Mouse (Mus musculus): ENCODE measurements around the gene Cblc. TPM values are rescaled to one million over a fixed set of nuclear protein-coding genes. Genes with fewer than 3 reads are reported as not detected.
"Not testable (repeated sequence)": the region's sequence is repeated elsewhere in the genome, so short reads cannot be mapped to it uniquely, and the experiment has no call there.

Gene Cblc
- polyA plus RNA-seq, 1 experiment from 2014 or later = not detected

- H3K9me3 ChIP-seq (ENCODE audit: control insufficient read depth, low read length); H3K4me3 ChIP-seq (replicated peaks; ENCODE audit: low read length); H3K36me3 ChIP-seq (replicated peaks; ENCODE audit: control insufficient read depth, insufficient read depth); H3K9ac ChIP-seq; H3K4me2 ChIP-seq (replicated peaks); H3K27ac ChIP-seq; DNase-seq (ENCODE audit: low spot score); H3K4me1 ChIP-seq (replicated peaks; ENCODE audit: control insufficient read depth, insufficient read depth, low read length); ATAC-seq (ENCODE audit: low FRiP score): not testable (repeated sequence)
- H3K27me3 ChIP-seq (ENCODE audit: control insufficient read depth, insufficient read depth, low read length) = peaks cover 14% of the 10 kb centered on the region
- 87% methylated on average over 2 of the region's 2 CpGs for WGBS
Measured at GRCm38 (mm10) chr7:19791504-19791903, 5.1 kb downstream of the Cblc start.

DNA sequence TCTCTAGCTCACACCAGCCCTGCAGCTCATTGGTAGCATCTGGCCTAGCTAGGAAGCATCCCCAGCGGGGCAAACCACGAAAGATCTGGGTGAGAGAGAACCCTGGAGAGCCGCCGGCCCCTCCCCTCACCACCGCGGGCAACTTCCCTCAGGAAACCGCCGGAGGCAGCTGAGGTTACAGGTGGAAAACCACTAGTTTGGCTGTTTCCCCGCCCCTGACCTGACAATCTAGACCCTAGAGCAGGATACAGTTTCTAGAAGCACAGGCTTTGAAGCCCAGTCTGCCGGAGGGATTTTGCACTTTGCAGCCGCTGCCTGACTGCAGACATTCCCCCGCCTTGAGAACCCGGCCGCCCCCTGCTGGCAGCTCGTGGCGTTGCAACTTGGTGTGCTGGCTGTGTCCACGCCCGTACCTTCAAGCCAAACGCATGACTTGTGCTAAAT lies 6.7 kb downstream of the Cblc start:
- H3K27me3 ChIP-seq (ENCODE audit: control insufficient read depth, insufficient read depth, low read length) = no peaks in the 10 kb centered on the region
- H3K4me1 ChIP-seq (replicated peaks; ENCODE audit: control insufficient read depth, insufficient read depth, low read length) = no peaks in the 10 kb centered on the region
- peak overlapping the region; percentile 57 for H3K4me2 ChIP-seq (replicated peaks)
- peak overlapping the region; percentile 46; the same call in 1 of the 2 replicates for H3K9ac ChIP-seq
- no peaks in the 10 kb centered on the region for H3K36me3 ChIP-seq (replicated peaks; ENCODE audit: control insufficient read depth, insufficient read depth)
- under 1% methylated on average over 19 of the region's 19 CpGs for WGBS
- H3K27ac ChIP-seq = no peak overlapping the region
- H3K9me3 ChIP-seq (ENCODE audit: control insufficient read depth, low read length) = no peaks in the 10 kb centered on the region
- DNase-seq (ENCODE audit: low spot score) = peak; percentile 91
- peak; percentile 47; the same call in 1 of the 2 replicates for ATAC-seq (ENCODE audit: low FRiP score)
- H3K4me3 ChIP-seq (replicated peaks; ENCODE audit: low read length) = peak overlapping the region; percentile 24

- no peak overlapping the region for H3K4me3 ChIP-seq (replicated peaks; ENCODE audit: low read length)
- no peak for DNase-seq (ENCODE audit: low spot score)
- no peak overlapping the region for H3K9ac ChIP-seq
Measured at GRCm38 (mm10) chr7:19785874-19786458, 10.6 kb downstream of the Cblc start.

GRCm38 (mm10) chr7:19784764-19785535 lies 11.7 kb downstream of the Cblc start:
- no peak overlapping the region for H3K9ac ChIP-seq
- H3K27me3 ChIP-seq (ENCODE audit: control insufficient read depth, insufficient read depth, low read length) = no peaks in the 10 kb centered on the region
- no peaks in the 10 kb centered on the region for H3K4me1 ChIP-seq (replicated peaks; ENCODE audit: control insufficient read depth, insufficient read depth, low read length)
- H3K27ac ChIP-seq = no peak overlapping the region
- H3K9me3 ChIP-seq (ENCODE audit: control insufficient read depth, low read length) = no peaks in the 10 kb centered on the region
- no peak overlapping the region for H3K4me3 ChIP-seq (replicated peaks; ENCODE audit: low read length)
- 38% methylated on average over 11 of the region's 11 CpGs for WGBS
- H3K4me2 ChIP-seq (replicated peaks) = no peak overlapping the region
- DNase-seq (ENCODE audit: low spot score) (no peak), ATAC-seq (ENCODE audit: low FRiP score) (no peak)
- no peaks in the 10 kb centered on the region for H3K36me3 ChIP-seq (replicated peaks; ENCODE audit: control insufficient read depth, insufficient read depth)

More at GRCm38 (mm10) chr7:19785874-19786458, 10.6 kb downstream of the Cblc start:
- H3K4me2 ChIP-seq (replicated peaks) = no peak overlapping the region
- H3K4me1 ChIP-seq (replicated peaks; ENCODE audit: control insufficient read depth, insufficient read depth, low read length) = no peaks in the 10 kb centered on the region
- H3K9me3 ChIP-seq (ENCODE audit: control insufficient read depth, low read length) = no peaks in the 10 kb centered on the region
- WGBS = 38% methylated on average over 12 of the region's 12 CpGs
- no peaks in the 10 kb centered on the region for H3K27me3 ChIP-seq (ENCODE audit: control insufficient read depth, insufficient read depth, low read length)
- no peaks in the 10 kb centered on the region for H3K36me3 ChIP-seq (replicated peaks; ENCODE audit: control insufficient read depth, insufficient read depth)
- H3K27ac ChIP-seq = no peak overlapping the region
- ATAC-seq (ENCODE audit: low FRiP score) = no peak

- 78% methylated on average over 8 of the region's 8 CpGs for WGBS
- no peak for DNase-seq (ENCODE audit: low spot score)
- H3K27me3 ChIP-seq (ENCODE audit: control insufficient read depth, insufficient read depth, low read length) = no peaks in the 10 kb centered on the region
- no peaks in the 10 kb centered on the region for H3K36me3 ChIP-seq (replicated peaks; ENCODE audit: control insufficient read depth, insufficient read depth)
- H3K4me1 ChIP-seq (replicated peaks; ENCODE audit: control insufficient read depth, insufficient read depth, low read length) = no peaks in the 10 kb centered on the region
- no peak overlapping the region for H3K4me3 ChIP-seq (replicated peaks; ENCODE audit: low read length)
- no peak overlapping the region for H3K27ac ChIP-seq
- H3K4me2 ChIP-seq (replicated peaks) = no peak overlapping the region
- H3K9ac ChIP-seq = no peak overlapping the region
- no peak for ATAC-seq (ENCODE audit: low FRiP score)
- H3K9me3 ChIP-seq (ENCODE audit: control insufficient read depth, low read length) = no peaks in the 10 kb centered on the region
Measured at GRCm38 (mm10) chr7:19783630-19784029, 13.0 kb downstream of the Cblc start.

GRCm38 (mm10) chr7:19782645-19783044 lies 14.0 kb downstream of the Cblc start:
- WGBS = 92% methylated on average over 4 of the region's 4 CpGs

GRCm38 (mm10) chr7:19781741-19782140 lies 14.9 kb downstream of the Cblc start:
- 91% methylated on average over 7 of the region's 7 CpGs for WGBS
- H3K9ac ChIP-seq = no peak overlapping the region

More at GRCm38 (mm10) chr7:19782645-19783044, 14.0 kb downstream of the Cblc start:
- no peak overlapping the region for H3K27ac ChIP-seq
- no peaks in the 10 kb centered on the region for H3K27me3 ChIP-seq (ENCODE audit: control insufficient read depth, insufficient read depth, low read length)
- no peaks in the 10 kb centered on the region for H3K36me3 ChIP-seq (replicated peaks; ENCODE audit: control insufficient read depth, insufficient read depth)
- no peaks in the 10 kb centered on the region for H3K9me3 ChIP-seq (ENCODE audit: control insufficient read depth, low read length)
- no peak overlapping the region for H3K4me3 ChIP-seq (replicated peaks; ENCODE audit: low read length)
- H3K4me2 ChIP-seq (replicated peaks) = no peak overlapping the region
- DNase-seq (ENCODE audit: low spot score) (no peak), ATAC-seq (ENCODE audit: low FRiP score) (no peak)
- no peak overlapping the region for H3K9ac ChIP-seq
- H3K4me1 ChIP-seq (replicated peaks; ENCODE audit: control insufficient read depth, insufficient read depth, low read length) = no peaks in the 10 kb centered on the region

GRCm38 (mm10) chr7:19779903-19780302 lies 16.7 kb downstream of the Cblc start:
- H3K9ac ChIP-seq = no peak overlapping the region
- no peak overlapping the region for H3K4me2 ChIP-seq (replicated peaks)
- H3K4me3 ChIP-seq (replicated peaks; ENCODE audit: low read length) = no peak overlapping the region
- H3K36me3 ChIP-seq (replicated peaks; ENCODE audit: control insufficient read depth, insufficient read depth) = no peaks in the 10 kb centered on the region
- no peaks in the 10 kb centered on the region for H3K27me3 ChIP-seq (ENCODE audit: control insufficient read depth, insufficient read depth, low read length)
- WGBS = 77% methylated on average over 4 of the region's 4 CpGs
- ATAC-seq (ENCODE audit: low FRiP score) = no peak
- H3K27ac ChIP-seq = no peak overlapping the region
- no peak for DNase-seq (ENCODE audit: low spot score)
- H3K4me1 ChIP-seq (replicated peaks; ENCODE audit: control insufficient read depth, insufficient read depth, low read length) = no peaks in the 10 kb centered on the region
- no peaks in the 10 kb centered on the region for H3K9me3 ChIP-seq (ENCODE audit: control insufficient read depth, low read length)

More at GRCm38 (mm10) chr7:19781741-19782140, 14.9 kb downstream of the Cblc start:
- DNase-seq (ENCODE audit: low spot score) = no peak
- ATAC-seq (ENCODE audit: low FRiP score) = no peak
- Histone ChIP-seq H3K4me2 (replicated peaks) (no peak overlapping the region), H3K4me1 (replicated peaks; ENCODE audit: control insufficient read depth, insufficient read depth, low read length) (no peaks in the 10 kb centered on the region), H3K27me3 (ENCODE audit: control insufficient read depth, insufficient read depth, low read length) (no peaks in the 10 kb centered on the region), H3K36me3 (replicated peaks; ENCODE audit: control insufficient read depth, insufficient read depth) (no peaks in the 10 kb centered on the region), H3K4me3 (replicated peaks; ENCODE audit: low read length) (no peak overlapping the region), H3K27ac (no peak overlapping the region), H3K9me3 (ENCODE audit: control insufficient read depth, low read length) (no peaks in the 10 kb centered on the region)

- ATAC-seq (ENCODE audit: low FRiP score) (no peak), DNase-seq (ENCODE audit: low spot score) (no peak)
- H3K4me2 ChIP-seq (replicated peaks) = no peak overlapping the region
- H3K4me3 ChIP-seq (replicated peaks; ENCODE audit: low read length) = no peak overlapping the region
- H3K9ac ChIP-seq = no peak overlapping the region
- H3K36me3 ChIP-seq (replicated peaks; ENCODE audit: control insufficient read depth, insufficient read depth) = no peaks in the 10 kb centered on the region
- no peaks in the 10 kb centered on the region for H3K9me3 ChIP-seq (ENCODE audit: control insufficient read depth, low read length)
- no peaks in the 10 kb centered on the region for H3K4me1 ChIP-seq (replicated peaks; ENCODE audit: control insufficient read depth, insufficient read depth, low read length)
- 86% methylated on average over 8 of the region's 8 CpGs for WGBS
- no peaks in the 10 kb centered on the region for H3K27me3 ChIP-seq (ENCODE audit: control insufficient read depth, insufficient read depth, low read length)
- no peak overlapping the region for H3K27ac ChIP-seq
Measured at GRCm38 (mm10) chr7:19778645-19779044, 18.0 kb downstream of the Cblc start.

Measured in hindbrain, embryonic 14.5 days (tissue).